Mouse (Mus musculus) embryonic facial prominence, embryonic 10.5 days (tissue): ENCODE results near the gene Cotl1. TPM values are rescaled to one million over a fixed set of nuclear protein-coding genes. Genes with fewer than 3 reads are reported as not detected.

Experiments used
- DNase-seq: peaks from one replicate; pipeline ENCODE4 v3.0.0-alpha.2; 2017; ENCODE audit warnings: low spot score
- H3K27ac ChIP-seq: fragments of 300-500 bp; sonication (generic); replicated peaks from 2 replicates; pipeline ENCODE4 v1.5.1; 2016; ENCODE audit warnings: mild to moderate bottlenecking
- H3K27me3 ChIP-seq: fragments of 300-500 bp; sonication (generic); replicated peaks from 2 replicates; pipeline ENCODE4 v1.6.1; 2016; ENCODE audit warnings: low read depth, mild to moderate bottlenecking; ENCODE audit not compliant: poor library complexity, severe bottlenecking
- H3K36me3 ChIP-seq: fragments of 300-500 bp; sonication (generic); replicated peaks from 2 replicates; pipeline ENCODE4 v1.6.1; 2016; ENCODE audit warnings: mild to moderate bottlenecking, moderate library complexity
- H3K4me1 ChIP-seq: fragments of 300-500 bp; sonication (generic); 2 replicates; pipeline ENCODE4 v1.6.1; 2016
- H3K4me3 ChIP-seq: fragments of 300-500 bp; sonication (generic); 2 replicates; pipeline ENCODE4 v1.5.1; 2016; ENCODE audit warnings: mild to moderate bottlenecking, moderate library complexity
- H3K9me3 ChIP-seq: fragments of 300-500 bp; sonication (generic); 2 replicates; pipeline ENCODE4 v1.6.1; 2016; ENCODE audit warnings: mild to moderate bottlenecking
- WGBS: fragments of 180-500 bp; shearing (Covaris S2); methylation state at CpG from one replicate; pipeline ENCODE4 v1.1.7; 2016; 5-methylcytosine and 5-hydroxymethylcytosine counted together
- polyA plus RNA-seq: library from polyadenylated mRNA; unstranded; fragments of >200 nt; fragmentation: Nextera tagmentation; extraction: Ambion mirVana; gene quantifications from 2 replicates; pipeline ENCODE4 v1.2.1, GENCODE M21; 2016

The Cotl1 gene
- polyA plus RNA-seq, 1 experiment from 2014 or later, result 137 TPM

DNA sequence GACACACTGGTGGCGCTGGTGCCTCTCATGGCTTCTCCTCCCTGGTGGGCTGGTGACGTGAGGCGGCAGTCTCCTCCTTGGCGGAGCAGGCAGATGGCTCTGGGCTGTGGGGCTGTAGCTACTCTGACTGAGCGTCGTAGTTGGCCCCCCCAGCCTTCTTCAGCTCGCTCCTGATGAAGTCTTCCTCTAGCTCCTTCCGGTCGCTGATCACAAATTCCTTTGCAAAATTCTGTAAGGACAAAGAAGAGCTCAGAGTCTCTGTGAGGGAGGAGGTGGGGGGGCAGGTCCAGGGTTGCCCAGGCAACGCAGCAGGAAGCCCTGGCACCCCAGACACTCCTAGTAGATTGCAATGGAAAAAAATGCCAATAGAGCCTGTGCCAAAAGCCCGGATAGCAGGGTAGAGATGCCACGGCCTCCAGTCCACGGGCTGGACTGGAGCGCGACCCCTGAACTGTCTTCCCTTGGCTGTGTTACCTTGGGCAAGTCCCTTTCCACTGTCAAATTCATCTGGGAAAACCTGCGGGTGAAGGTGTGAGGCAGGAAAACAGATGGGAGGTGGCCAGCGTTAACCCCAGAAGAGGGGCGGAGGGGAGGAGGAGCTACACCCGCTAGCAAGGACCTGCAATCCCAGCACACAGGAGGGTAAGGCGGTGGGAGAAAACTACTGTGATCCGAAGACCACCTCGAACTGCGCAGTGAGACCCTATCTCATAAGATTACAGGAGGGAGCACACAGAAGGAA, 30.0 kb downstream of the Cotl1 start:
- WGBS, result 68% methylated on average over 23 of the region's 23 CpGs
- Histone ChIP-seq H3K27ac (peak overlapping the region; percentile 59), H3K4me3 (no peak overlapping the region), H3K36me3 (peaks cover 55% of the 10 kb centered on the region), H3K9me3 (no peaks in the 10 kb centered on the region), H3K27me3 (no peaks in the 10 kb centered on the region), H3K4me1 (peaks cover 65% of the 10 kb centered on the region)
- DNase-seq, result no peak

- peak overlapping the region; percentile 59 for H3K27ac ChIP-seq
- H3K4me3 ChIP-seq, result no peak overlapping the region
- no peak for DNase-seq
- 95% methylated on average over 9 of the region's 9 CpGs for WGBS
- no peaks in the 10 kb centered on the region for H3K9me3 ChIP-seq
- H3K4me1 ChIP-seq, result peaks cover 70% of the 10 kb centered on the region
- H3K36me3 ChIP-seq, result peaks cover 48% of the 10 kb centered on the region
- no peaks in the 10 kb centered on the region for H3K27me3 ChIP-seq
Observed at GRCm38 (mm10) chr8:119809620-119810019, 30.7 kb downstream of the Cotl1 start.

DNA sequence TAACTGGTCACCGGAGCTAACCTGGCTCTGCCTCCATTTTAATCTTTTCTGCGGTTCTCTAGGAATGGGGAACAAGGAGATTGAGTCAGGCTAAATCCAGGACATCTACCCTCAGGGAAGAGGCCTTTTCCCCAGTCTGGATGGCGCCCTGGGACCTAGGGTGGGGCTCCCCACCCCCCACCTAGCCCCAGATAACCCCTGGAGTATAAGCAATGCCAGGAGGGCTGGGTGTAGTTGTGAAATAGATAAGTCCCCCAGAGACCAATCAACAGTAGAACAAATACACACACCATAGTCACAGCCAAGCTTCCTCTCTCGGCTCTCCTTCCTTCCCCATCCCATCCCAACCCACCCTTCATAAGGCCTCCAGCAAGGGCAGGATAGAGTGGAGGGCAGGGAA, 32.7 kb downstream of the Cotl1 start:
- DNase-seq, result no peak
- Histone ChIP-seq H3K9me3 (no peaks in the 10 kb centered on the region), H3K27me3 (no peaks in the 10 kb centered on the region), H3K4me1 (peaks cover 54% of the 10 kb centered on the region), H3K4me3 (no peak overlapping the region), H3K36me3 (peaks cover 42% of the 10 kb centered on the region), H3K27ac (no peak overlapping the region)
- 88% methylated on average over 4 of the region's 4 CpGs for WGBS

DNA sequence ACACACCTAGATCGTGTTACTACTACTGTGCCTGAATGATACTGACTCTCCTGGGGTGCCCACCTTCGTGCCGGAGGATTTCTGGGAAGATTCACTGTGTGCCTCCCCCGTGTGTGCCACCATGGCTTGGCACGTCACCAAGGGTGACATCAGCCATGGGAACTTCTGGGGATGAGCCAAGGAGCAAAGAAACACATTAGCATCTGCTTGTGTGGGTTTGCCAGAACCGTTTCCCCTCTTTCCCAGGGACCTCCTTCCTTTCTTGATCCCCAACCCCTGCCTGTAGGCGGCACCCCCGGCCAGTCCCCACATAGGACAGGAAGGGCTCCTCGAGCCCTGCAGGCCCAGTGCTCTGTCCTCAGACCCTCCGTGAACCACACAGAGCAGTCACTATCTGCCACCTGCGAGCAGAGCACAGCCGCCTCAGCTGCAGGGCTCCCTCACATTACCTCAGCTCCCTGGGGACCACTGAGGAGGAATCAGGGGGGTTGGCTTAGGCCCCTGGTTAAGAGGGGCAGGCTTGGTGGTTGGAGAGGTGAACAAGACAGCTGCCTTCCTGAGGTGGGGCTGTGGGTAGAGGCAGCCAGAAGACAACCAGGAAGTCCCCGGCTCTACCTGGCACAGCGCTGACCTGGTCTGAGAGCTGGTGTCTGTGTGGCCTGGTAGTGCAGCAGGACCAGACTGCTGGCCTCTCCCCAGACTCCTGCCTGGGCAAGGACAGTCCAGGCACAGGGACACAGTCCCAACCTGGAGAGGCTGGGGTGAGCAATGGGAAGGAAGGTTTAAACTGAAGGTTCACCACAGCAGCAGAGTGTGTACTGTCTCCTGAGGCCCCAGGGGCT, 33.7 kb downstream of the Cotl1 start:
- H3K36me3 ChIP-seq, result peaks cover 42% of the 10 kb centered on the region
- no peak for DNase-seq
- H3K27me3 ChIP-seq, result no peaks in the 10 kb centered on the region
- no peak overlapping the region for H3K4me3 ChIP-seq
- peak overlapping the region; percentile 55 for H3K27ac ChIP-seq
- H3K9me3 ChIP-seq, result no peaks in the 10 kb centered on the region
- H3K4me1 ChIP-seq, result peaks cover 43% of the 10 kb centered on the region
- WGBS, result 76% methylated on average over 14 of the region's 14 CpGs

- no peak overlapping the region for H3K4me3 ChIP-seq
- H3K27ac ChIP-seq, result no peak overlapping the region; the same call in 1 of the 2 replicates
- DNase-seq, result no peak
- H3K4me1 ChIP-seq, result peaks cover 45% of the 10 kb centered on the region
- no peaks in the 10 kb centered on the region for H3K27me3 ChIP-seq
- 77% methylated on average over 8 of the region's 8 CpGs for WGBS
- peaks cover 39% of the 10 kb centered on the region for H3K36me3 ChIP-seq
- no peaks in the 10 kb centered on the region for H3K9me3 ChIP-seq
Observed at GRCm38 (mm10) chr8:119805275-119805674, 35.1 kb downstream of the Cotl1 start.

DNA sequence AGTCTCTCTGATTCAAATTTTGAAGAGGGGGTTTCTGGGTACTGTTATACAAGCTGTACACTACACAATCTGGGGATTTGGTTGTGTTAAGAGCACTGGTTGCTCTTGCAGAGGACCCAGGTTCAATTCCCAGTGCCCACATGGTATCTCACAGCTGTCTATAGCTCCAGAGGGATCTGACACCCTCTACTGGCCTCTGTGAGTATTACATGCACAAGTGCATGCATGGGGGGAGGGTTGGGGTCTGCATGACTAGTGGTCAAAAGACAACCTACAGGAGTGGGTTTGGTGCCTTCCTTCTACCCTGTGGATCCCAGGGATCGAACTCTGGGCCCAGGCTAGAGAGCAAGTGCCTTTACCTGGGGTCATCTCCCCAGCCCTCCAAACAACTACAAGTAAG, 37.8 kb downstream of the Cotl1 start:
- Histone ChIP-seq H3K27ac (no peak overlapping the region), H3K36me3 (peaks cover 12% of the 10 kb centered on the region), H3K9me3 (no peaks in the 10 kb centered on the region), H3K27me3 (no peaks in the 10 kb centered on the region), H3K4me3 (no peak overlapping the region), H3K4me1 (peaks cover 57% of the 10 kb centered on the region)
- 86% methylated on average over 1 of the region's 1 CpGs for WGBS
- DNase-seq, result no peak

DNA sequence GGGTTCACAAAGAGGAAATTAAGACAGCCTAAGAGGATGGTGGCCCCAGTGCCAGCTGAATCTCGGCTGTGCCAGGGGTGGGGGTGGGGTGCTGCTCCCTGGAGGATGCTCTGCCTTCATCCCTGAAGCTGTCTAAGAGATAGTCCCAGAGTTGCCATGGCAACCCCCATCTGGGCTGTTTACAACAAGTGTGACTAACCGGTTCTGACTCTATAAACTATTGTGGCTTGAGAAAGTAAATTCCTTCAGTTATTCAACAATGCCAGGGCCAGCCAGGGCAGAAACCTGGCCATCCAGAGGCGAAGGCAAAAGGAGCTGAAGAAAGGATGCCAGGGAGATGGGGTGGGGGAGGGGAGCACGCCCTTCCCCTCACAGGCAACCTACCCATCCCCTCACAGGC, 39.2 kb downstream of the Cotl1 start:
- no peak for DNase-seq
- 18% methylated on average over 4 of the region's 4 CpGs for WGBS
- Histone ChIP-seq H3K36me3 (no peaks in the 10 kb centered on the region), H3K27me3 (no peaks in the 10 kb centered on the region), H3K4me3 (no peak overlapping the region), H3K27ac (peak overlapping the region; percentile 58; the same call in 1 of the 2 replicates), H3K9me3 (no peaks in the 10 kb centered on the region), H3K4me1 (peaks cover 62% of the 10 kb centered on the region)

DNA sequence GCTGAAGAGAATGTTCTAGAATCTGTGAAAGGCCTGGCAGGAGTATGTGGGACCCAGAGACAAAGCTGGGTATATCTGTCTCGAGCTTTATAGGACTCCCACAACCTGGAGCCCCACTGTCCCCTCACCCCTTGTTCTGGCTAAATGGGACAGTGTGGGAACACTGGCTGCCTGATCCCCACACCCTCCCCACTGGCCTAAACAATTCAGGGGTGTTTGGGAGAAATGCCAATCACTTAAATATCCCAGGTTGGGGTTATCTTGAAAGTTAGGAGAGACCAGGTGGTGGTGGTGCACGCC, 41.4 kb downstream of the Cotl1 start:
- no peaks in the 10 kb centered on the region for H3K36me3 ChIP-seq
- 65% methylated on average over 2 of the region's 2 CpGs for WGBS
- no peaks in the 10 kb centered on the region for H3K9me3 ChIP-seq
- H3K4me3 ChIP-seq, result peak overlapping the region; percentile 45
- no peak for DNase-seq
- H3K27ac ChIP-seq, result peak overlapping the region; percentile 82
- H3K27me3 ChIP-seq, result no peaks in the 10 kb centered on the region
- peaks cover 63% of the 10 kb centered on the region for H3K4me1 ChIP-seq

DNA sequence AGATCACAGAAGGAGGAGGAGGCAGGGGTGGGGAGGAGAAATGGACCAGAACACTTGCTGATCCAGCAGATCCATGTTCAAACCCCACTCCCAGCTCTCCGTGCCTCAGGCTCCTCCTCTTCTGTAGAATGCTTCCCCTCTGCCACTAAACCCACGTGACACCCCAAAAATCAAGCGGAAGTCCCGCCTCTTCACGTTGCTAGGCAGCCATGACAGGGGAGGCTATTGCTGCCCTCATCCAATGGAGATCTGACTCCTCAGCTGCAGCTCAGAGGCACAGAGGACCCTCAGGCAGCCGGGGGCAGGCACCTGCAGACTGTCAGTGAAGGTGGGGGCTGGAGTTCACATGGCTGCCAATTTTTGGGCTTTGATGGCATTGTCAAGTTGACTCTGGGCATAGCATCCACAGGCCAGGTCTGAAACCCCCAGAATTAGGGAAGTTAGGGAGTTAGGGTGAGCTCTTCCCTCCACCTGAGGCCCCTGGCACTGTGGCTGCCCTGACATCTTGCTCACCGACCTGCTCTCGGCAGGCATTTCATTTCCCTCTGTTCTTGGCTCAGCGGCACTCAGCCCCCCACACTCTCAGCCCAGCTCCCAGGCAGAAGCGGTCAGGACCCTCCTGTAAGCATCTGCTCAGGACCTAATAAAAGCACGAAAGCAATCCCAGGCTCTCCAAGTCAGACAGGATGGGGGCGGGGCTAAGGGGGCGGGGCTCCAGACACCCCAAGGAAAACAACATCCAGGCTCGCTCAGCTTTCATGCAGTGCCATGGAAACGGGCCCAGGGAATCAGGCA, 42.0 kb downstream of the Cotl1 start:
- no peaks in the 10 kb centered on the region for H3K27me3 ChIP-seq
- no peaks in the 10 kb centered on the region for H3K36me3 ChIP-seq
- peaks cover 64% of the 10 kb centered on the region for H3K4me1 ChIP-seq
- DNase-seq, result peak; percentile 85
- peak overlapping the region; percentile 82 for H3K27ac ChIP-seq
- peak overlapping the region; percentile 45 for H3K4me3 ChIP-seq
- WGBS, result 11% methylated on average over 15 of the region's 15 CpGs
- H3K9me3 ChIP-seq, result no peaks in the 10 kb centered on the region

- 84% methylated on average over 3 of the region's 3 CpGs for WGBS
- Histone ChIP-seq H3K4me1 (peaks cover 82% of the 10 kb centered on the region), H3K27me3 (no peaks in the 10 kb centered on the region), H3K27ac (no peak overlapping the region), H3K9me3 (no peaks in the 10 kb centered on the region), H3K4me3 (no peak overlapping the region), H3K36me3 (no peaks in the 10 kb centered on the region)
- no peak for DNase-seq
Observed at GRCm38 (mm10) chr8:119795651-119796050, 44.7 kb downstream of the Cotl1 start.

GRCm38 (mm10) chr8:119794689-119795088, 45.7 kb downstream of the Cotl1 start:
- peak; percentile 67 for DNase-seq
- Histone ChIP-seq H3K4me1 (peaks cover 83% of the 10 kb centered on the region), H3K4me3 (no peak overlapping the region), H3K36me3 (no peaks in the 10 kb centered on the region), H3K27ac (peak overlapping the region; percentile 3; the same call in 1 of the 2 replicates), H3K27me3 (no peaks in the 10 kb centered on the region), H3K9me3 (no peaks in the 10 kb centered on the region)
- WGBS, result 43% methylated on average over 7 of the region's 7 CpGs
